Mouse (Mus musculus) CH12.LX (cell line): Measurements from ENCODE around the gene Aco2.

ENCODE experiments used
- BHLHE40 ChIP-seq: IDR thresholded peaks from 2 replicates; pipeline ENCODE4 v1.6.1; 2011; ENCODE audit warnings: mild to moderate bottlenecking, low read depth, low read length, improper control_type of control experiment
- CTCF ChIP-seq, 2 experiments: IDR thresholded peaks in 1 of 2; conservative IDR thresholded peaks in 1 of 2; 2 replicates each; pipeline ENCODE4 v1.5.1; 2011 to 2012; ENCODE audit warnings: low read depth in 2 of 2, low read length in 2 of 2, improper control_type of control experiment in 1 of 2, inconsistent platforms in 1 of 2, mild to moderate bottlenecking in 1 of 2, moderate library complexity in 1 of 2
- EP300 ChIP-seq: IDR thresholded peaks from 2 replicates; pipeline ENCODE4 v1.6.1; 2011; ENCODE audit warnings: low read length, improper control_type of control experiment
- JUND ChIP-seq: conservative IDR thresholded peaks from 2 replicates; pipeline ENCODE4 v1.6.1; 2011; ENCODE audit warnings: low read depth, low read length, improper control_type of control experiment
- MAFK ChIP-seq: IDR thresholded peaks from 2 replicates; pipeline ENCODE4 v1.6.1; 2011; ENCODE audit warnings: low read length, improper control_type of control experiment; ENCODE audit not compliant: insufficient replicate concordance
- MEF2A ChIP-seq: IDR thresholded peaks from 2 replicates; pipeline ENCODE4 v1.6.1; 2014; ENCODE audit warnings: low read depth, mild to moderate bottlenecking, inconsistent platforms, low read length, improper control_type of control experiment, borderline replicate concordance
- NELFE ChIP-seq: IDR thresholded peaks from 2 replicates; pipeline ENCODE4 v1.6.1; 2011; ENCODE audit warnings: low read depth, low read length, improper control_type of control experiment
- POLR2A ChIP-seq: IDR thresholded peaks from 2 replicates; pipeline ENCODE4 v1.6.1; 2011; ENCODE audit warnings: low read depth, mild to moderate bottlenecking, improper control_type of control experiment, low read length
- RAD21 ChIP-seq: IDR thresholded peaks from 2 replicates; pipeline ENCODE4 v1.6.1; 2011; ENCODE audit warnings: low read depth, mild to moderate bottlenecking, low read length, improper control_type of control experiment, moderate library complexity
- SIN3A ChIP-seq: IDR thresholded peaks from 2 replicates; pipeline ENCODE4 v1.6.1; 2012; ENCODE audit warnings: low read length, improper control_type of control experiment, inconsistent platforms
- SMC3 ChIP-seq: IDR thresholded peaks from 2 replicates; pipeline ENCODE4 v1.6.1; 2011; ENCODE audit warnings: low read depth, low read length, improper control_type of control experiment
- USF1 ChIP-seq: IDR thresholded peaks from 2 replicates; pipeline ENCODE4 v1.6.1; 2014; ENCODE audit warnings: low read depth, mild to moderate bottlenecking, inconsistent platforms, low read length, improper control_type of control experiment
- ZC3H11A ChIP-seq: IDR thresholded peaks from 2 replicates; pipeline ENCODE4 v1.6.1; 2012; ENCODE audit warnings: low read depth, mild to moderate bottlenecking, inconsistent platforms, low read length, improper control_type of control experiment
- ZNF384 ChIP-seq: IDR thresholded peaks from 2 replicates; pipeline ENCODE4 v1.6.1; 2012; ENCODE audit warnings: low read depth, low read length, improper control_type of control experiment, inconsistent platforms

DNA sequence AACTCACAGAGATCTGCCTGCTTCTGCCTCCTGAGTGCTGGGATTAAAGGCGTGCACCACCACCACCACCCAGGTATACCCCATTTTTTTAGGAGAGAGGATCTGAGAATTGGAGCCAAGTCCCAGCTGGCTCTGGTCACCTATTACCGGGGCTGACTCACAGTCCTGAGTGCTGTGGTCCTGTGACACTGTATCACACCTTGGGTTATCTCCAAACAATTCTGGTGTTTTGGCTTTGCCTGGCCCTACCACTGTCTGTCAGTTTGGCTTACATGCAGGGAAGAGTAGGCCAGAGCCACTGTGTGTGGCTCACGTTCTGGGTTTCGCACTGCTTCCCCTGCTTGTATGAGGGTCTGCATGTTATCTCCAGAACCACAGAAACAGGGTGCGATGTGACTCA, 68.1 kb downstream of the Aco2 start:
- no peak for TF ChIP-seq CTCF (conservative IDR thresholded peaks at IDR 0.05 in 1 of 2, IDR thresholded peaks at IDR 0.05 in 1 of 2; ENCODE audit: low read depth in 2 of 2, low read length in 2 of 2)
- no peak for TF ChIP-seq POLR2A
- TF ChIP-seq SIN3A = no peak
- no peak for TF ChIP-seq ZNF384
- no peak for TF ChIP-seq JUND
- no peak for TF ChIP-seq USF1
- TF ChIP-seq BHLHE40 = no peak
- TF ChIP-seq MAFK = no peak
- TF ChIP-seq RAD21 = no peak
- TF ChIP-seq NELFE = no peak
- TF ChIP-seq SMC3 = no peak
- no peak for TF ChIP-seq MEF2A
- TF ChIP-seq EP300 = no peak
- no peak for TF ChIP-seq ZC3H11A
